Mouse (Mus musculus): ENCODE results near the gene March5. TPM values are rescaled to one million over a fixed set of nuclear protein-coding genes. Genes with fewer than 3 reads are reported as not detected.

Gene March5
- polyA plus RNA-seq, 1 experiment from 2014 or later = 74.9 TPM

GRCm38 (mm10) chr19:37248199-37248598 is 40.9 kb downstream of the March5 start:
- Histone ChIP-seq H3K4me2 (ENCODE audit: low read depth, low read length) (no peak overlapping the region), H3K9ac (ENCODE audit: low read length) (no peak overlapping the region), H3K36me3 (ENCODE audit: control insufficient read depth, insufficient read depth, low read length) (no peaks in the 10 kb centered on the region), H3K4me3 (ENCODE audit: low read length) (no peak overlapping the region), H3K27me3 (ENCODE audit: control insufficient read depth, insufficient read depth, low read depth, low read length) (no peaks in the 10 kb centered on the region), H3K9me3 (ENCODE audit: control insufficient read depth, low read length) (no peaks in the 10 kb centered on the region), H3K27ac (ENCODE audit: low read length) (no peak overlapping the region), H3K4me1 (replicated peaks; ENCODE audit: control insufficient read depth, insufficient read depth, low read length) (no peaks in the 10 kb centered on the region)
- no peak for ATAC-seq (ENCODE audit: low read depth)
- WGBS = 67% methylated on average over 3 of the region's 3 CpGs

DNA sequence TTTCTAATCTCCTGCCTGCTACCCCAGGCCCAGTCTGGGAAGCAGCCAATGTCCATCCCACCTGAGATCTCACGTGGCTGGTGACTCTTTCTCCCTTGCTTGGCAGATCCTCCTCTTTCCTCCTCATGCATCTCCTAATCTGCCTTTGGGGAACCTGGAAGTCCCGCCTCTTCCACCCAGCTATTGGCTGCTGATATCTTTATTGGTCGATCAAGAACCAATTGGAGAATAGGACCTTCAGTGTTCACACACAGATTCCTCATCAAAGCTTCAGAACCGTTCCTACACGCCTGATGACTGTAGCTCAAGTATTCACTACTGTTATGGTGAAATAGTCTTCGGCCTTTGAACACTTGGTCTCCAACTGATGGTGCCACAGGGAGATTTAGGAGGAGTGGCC is 44.8 kb downstream of the March5 start:
- Histone ChIP-seq H3K4me3 (ENCODE audit: low read length) (no peak overlapping the region), H3K9ac (ENCODE audit: low read length) (no peak overlapping the region), H3K4me1 (replicated peaks; ENCODE audit: control insufficient read depth, insufficient read depth, low read length) (no peaks in the 10 kb centered on the region), H3K27me3 (ENCODE audit: control insufficient read depth, insufficient read depth, low read depth, low read length) (no peaks in the 10 kb centered on the region), H3K9me3 (ENCODE audit: control insufficient read depth, low read length) (no peaks in the 10 kb centered on the region), H3K36me3 (ENCODE audit: control insufficient read depth, insufficient read depth, low read length) (no peaks in the 10 kb centered on the region), H3K4me2 (ENCODE audit: low read depth, low read length) (no peak overlapping the region), H3K27ac (ENCODE audit: low read length) (no peak overlapping the region)
- ATAC-seq (ENCODE audit: low read depth) = no peak
- 64% methylated on average over 6 of the region's 6 CpGs for WGBS

- 85% methylated on average over 9 of the region's 9 CpGs for WGBS
- no peak overlapping the region for H3K9ac ChIP-seq (ENCODE audit: low read length)
- no peak overlapping the region for H3K4me3 ChIP-seq (ENCODE audit: low read length)
- H3K27ac ChIP-seq (ENCODE audit: low read length) = no peak overlapping the region
- H3K9me3 ChIP-seq (ENCODE audit: control insufficient read depth, low read length) = no peaks in the 10 kb centered on the region
- no peaks in the 10 kb centered on the region for H3K27me3 ChIP-seq (ENCODE audit: control insufficient read depth, insufficient read depth, low read depth, low read length)
- no peaks in the 10 kb centered on the region for H3K4me1 ChIP-seq (replicated peaks; ENCODE audit: control insufficient read depth, insufficient read depth, low read length)
- no peak for ATAC-seq (ENCODE audit: low read depth)
- no peaks in the 10 kb centered on the region for H3K36me3 ChIP-seq (ENCODE audit: control insufficient read depth, insufficient read depth, low read length)
- no peak overlapping the region for H3K4me2 ChIP-seq (ENCODE audit: low read depth, low read length)
Observed at GRCm38 (mm10) chr19:37255321-37255720, 48.0 kb downstream of the March5 start.

DNA sequence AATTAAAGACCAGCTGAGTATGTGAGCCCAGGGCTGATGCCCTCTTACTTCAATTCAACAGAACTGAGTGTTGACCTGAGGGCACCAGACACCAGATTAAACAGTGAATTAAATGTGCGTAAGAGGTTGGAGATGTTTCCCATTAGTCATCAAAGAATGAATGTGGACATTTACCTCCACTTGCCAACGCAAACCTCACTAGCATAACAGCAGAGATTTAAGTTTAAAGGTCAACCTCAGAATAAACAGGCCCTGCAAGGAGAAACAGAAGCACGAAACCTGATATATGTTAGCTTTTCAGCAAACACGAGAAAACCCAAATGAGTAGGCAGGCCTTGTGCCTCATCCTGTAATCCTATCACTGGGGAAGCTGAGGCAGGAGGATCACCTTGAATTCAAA is 55.0 kb downstream of the March5 start:
- 0 out of 2 replicates have a peak, but pooled peaks cover 3% of the 10 kb centered on the region for H3K4me1 ChIP-seq (replicated peaks; ENCODE audit: control insufficient read depth, insufficient read depth, low read length)
- H3K36me3 ChIP-seq (ENCODE audit: control insufficient read depth, insufficient read depth, low read length) = no peaks in the 10 kb centered on the region
- 29% methylated on average over 4 of the region's 4 CpGs for WGBS
- ATAC-seq (ENCODE audit: low read depth) = no peak
- no peak overlapping the region for H3K9ac ChIP-seq (ENCODE audit: low read length)
- no peaks in the 10 kb centered on the region for H3K9me3 ChIP-seq (ENCODE audit: control insufficient read depth, low read length)
- H3K4me2 ChIP-seq (ENCODE audit: low read depth, low read length) = no peak overlapping the region
- no peak overlapping the region for H3K27ac ChIP-seq (ENCODE audit: low read length)
- H3K4me3 ChIP-seq (ENCODE audit: low read length) = no peak overlapping the region
- H3K27me3 ChIP-seq (ENCODE audit: control insufficient read depth, insufficient read depth, low read depth, low read length) = no peaks in the 10 kb centered on the region

GRCm38 (mm10) chr19:37263566-37263942 is 56.2 kb downstream of the March5 start:
- Histone ChIP-seq H3K4me1 (replicated peaks; ENCODE audit: control insufficient read depth, insufficient read depth, low read length) (0 out of 2 replicates have a peak, but pooled peaks cover 3% of the 10 kb centered on the region), H3K4me3 (ENCODE audit: low read length) (no peak overlapping the region), H3K36me3 (ENCODE audit: control insufficient read depth, insufficient read depth, low read length) (no peaks in the 10 kb centered on the region), H3K27ac (ENCODE audit: low read length) (no peak overlapping the region), H3K27me3 (ENCODE audit: control insufficient read depth, insufficient read depth, low read depth, low read length) (no peaks in the 10 kb centered on the region), H3K9me3 (ENCODE audit: control insufficient read depth, low read length) (no peaks in the 10 kb centered on the region), H3K4me2 (ENCODE audit: low read depth, low read length) (no peak overlapping the region), H3K9ac (ENCODE audit: low read length) (no peak overlapping the region)
- ATAC-seq (ENCODE audit: low read depth) = no peak
- WGBS = 59% methylated on average over 8 of the region's 8 CpGs

GRCm38 (mm10) chr19:37263943-37264897 is 56.9 kb downstream of the March5 start:
- ATAC-seq (ENCODE audit: low read depth) = no peak
- Histone ChIP-seq H3K36me3 (ENCODE audit: control insufficient read depth, insufficient read depth, low read length) (no peaks in the 10 kb centered on the region), H3K4me2 (ENCODE audit: low read depth, low read length) (no peak overlapping the region), H3K4me1 (replicated peaks; ENCODE audit: control insufficient read depth, insufficient read depth, low read length) (0 out of 2 replicates have a peak, but pooled peaks cover 3% of the 10 kb centered on the region), H3K4me3 (ENCODE audit: low read length) (no peak overlapping the region), H3K27me3 (ENCODE audit: control insufficient read depth, insufficient read depth, low read depth, low read length) (no peaks in the 10 kb centered on the region), H3K9me3 (ENCODE audit: control insufficient read depth, low read length) (no peaks in the 10 kb centered on the region), H3K27ac (ENCODE audit: low read length) (no peak overlapping the region), H3K9ac (ENCODE audit: low read length) (no peak overlapping the region)
- WGBS = 47% methylated on average over 23 of the region's 23 CpGs

GRCm38 (mm10) chr19:37265333-37266103 is 58.2 kb downstream of the March5 start:
- WGBS = 28% methylated on average over 10 of the region's 10 CpGs
- H3K9ac ChIP-seq (ENCODE audit: low read length) = no peak overlapping the region
- no peak overlapping the region for H3K4me3 ChIP-seq (ENCODE audit: low read length)
- no peak overlapping the region for H3K4me2 ChIP-seq (ENCODE audit: low read depth, low read length)
- H3K4me1 ChIP-seq (replicated peaks; ENCODE audit: control insufficient read depth, insufficient read depth, low read length) = 0 out of 2 replicates have a peak, but pooled peaks cover 3% of the 10 kb centered on the region
- H3K27ac ChIP-seq (ENCODE audit: low read length) = no peak overlapping the region
- H3K9me3 ChIP-seq (ENCODE audit: control insufficient read depth, low read length) = no peaks in the 10 kb centered on the region
- peak; percentile 67; the same call in 1 of the 2 replicates for ATAC-seq (ENCODE audit: low read depth)
- no peaks in the 10 kb centered on the region for H3K36me3 ChIP-seq (ENCODE audit: control insufficient read depth, insufficient read depth, low read length)
- no peaks in the 10 kb centered on the region for H3K27me3 ChIP-seq (ENCODE audit: control insufficient read depth, insufficient read depth, low read depth, low read length)

DNA sequence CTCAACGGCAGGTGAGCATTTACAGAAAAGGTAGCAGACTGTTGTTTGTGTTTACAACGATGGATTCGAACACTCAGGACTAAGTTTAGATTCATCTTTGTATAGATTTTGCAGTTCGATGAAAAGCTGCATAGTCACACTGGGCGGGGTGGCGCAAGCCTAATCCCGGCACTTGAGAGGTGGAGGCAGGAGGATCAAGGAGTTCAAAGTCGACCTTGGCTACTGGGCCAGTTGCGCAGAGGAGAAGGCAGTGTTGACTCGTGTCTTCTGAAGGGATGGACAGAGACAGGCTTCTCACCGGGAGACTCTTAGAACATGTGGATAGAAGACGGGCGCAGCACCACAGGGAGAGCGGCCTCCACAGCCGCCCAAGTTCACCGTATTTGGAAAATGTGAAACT is 61.8 kb downstream of the March5 start:
- no peaks in the 10 kb centered on the region for H3K9me3 ChIP-seq (ENCODE audit: control insufficient read depth, low read length)
- H3K4me1 ChIP-seq (replicated peaks; ENCODE audit: control insufficient read depth, insufficient read depth, low read length) = 0 out of 2 replicates have a peak, but pooled peaks cover 3% of the 10 kb centered on the region
- H3K27me3 ChIP-seq (ENCODE audit: control insufficient read depth, insufficient read depth, low read depth, low read length) = no peaks in the 10 kb centered on the region
- H3K9ac ChIP-seq (ENCODE audit: low read length) = no peak overlapping the region
- no peaks in the 10 kb centered on the region for H3K36me3 ChIP-seq (ENCODE audit: control insufficient read depth, insufficient read depth, low read length)
- no peak overlapping the region for H3K27ac ChIP-seq (ENCODE audit: low read length)
- no peak for ATAC-seq (ENCODE audit: low read depth)
- H3K4me3 ChIP-seq (ENCODE audit: low read length) = no peak overlapping the region
- H3K4me2 ChIP-seq (ENCODE audit: low read depth, low read length) = no peak overlapping the region
- 89% methylated on average over 16 of the region's 16 CpGs for WGBS
